In the genomic region with DNA sequence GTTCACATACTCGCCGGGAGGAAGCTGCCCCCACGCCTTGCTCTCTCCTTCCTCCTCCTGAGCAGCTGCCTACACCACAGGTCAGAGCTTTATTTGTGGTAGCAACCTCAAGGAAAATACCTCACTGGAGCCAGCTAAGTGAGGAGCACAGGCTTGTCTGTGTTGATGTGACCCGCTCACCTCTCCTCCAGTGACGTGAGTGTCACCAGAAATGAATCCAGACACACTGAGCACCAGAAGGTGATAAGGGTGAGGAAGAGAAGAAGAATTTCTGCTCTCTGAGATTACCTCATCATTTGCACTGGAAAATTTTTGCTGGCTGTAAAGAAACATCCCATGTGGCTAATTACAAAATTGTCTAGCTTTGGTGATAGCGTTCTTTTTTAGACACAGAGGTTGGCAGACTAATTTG, we compare ENCODE assay signal across 16 mouse cellular contexts.
A peak's percentile ranks its signal among the peaks of the same experiment; 100 is the strongest.
DNase-seq lines count a peak whose midpoint lies in the region; ATAC-seq and TF ChIP-seq lines count a peak whose summit lies in the region.
"Had no signal": no experiment of that assay in that cellular context is flagged by ENCODE, and none has a peak within 500 bp of the region (broad histone marks: within the 10 kb centered on the region; RNA-seq: fewer than 3 reads in every experiment).

No protein-coding gene starts in this region.

- WGBS in forebrain, postnatal 0 days: 26% methylated on average over 6 of the region's 6 CpGs
- WGBS in forebrain, embryonic 10.5 days: 88% methylated on average over 6 of the region's 6 CpGs
- 17% methylated on average over 6 of the region's 6 CpGs for WGBS in heart, embryonic 13.5 days
- WGBS in lung, embryonic 15.5 days: 22% methylated on average over 6 of the region's 6 CpGs

- no peaks in the 10 kb centered on the region for H3K9me3 ChIP-seq in forebrain, postnatal 0 days (ENCODE audit: low read length)
- H3K9me3 ChIP-seq in forebrain, embryonic 10.5 days: no peaks in the 10 kb centered on the region
- H3K9me3 ChIP-seq in heart, embryonic 13.5 days: no peaks in the 10 kb centered on the region
- no peaks in the 10 kb centered on the region for H3K9me3 ChIP-seq in lung, embryonic 15.5 days
- H3K9me3 ChIP-seq: embryonic facial prominence, embryonic 15.5 days; limb, embryonic 15.5 days; neural tube, embryonic 12.5 days had no signal

- no peak overlapping the region for H3K4me2 ChIP-seq in forebrain, postnatal 0 days (ENCODE audit: low read depth)
- 0 out of 2 replicates have a peak overlapping the region, but pooled peaks have one; percentile 18 for H3K4me2 ChIP-seq in heart, embryonic 13.5 days
- no peak overlapping the region for H3K4me2 ChIP-seq in lung, embryonic 15.5 days
- H3K4me2 ChIP-seq: embryonic facial prominence, embryonic 15.5 days; limb, embryonic 15.5 days; neural tube, embryonic 12.5 days had no signal

- H3K36me3 ChIP-seq in forebrain, postnatal 0 days (ENCODE audit: insufficient read depth): no peaks in the 10 kb centered on the region
- H3K36me3 ChIP-seq in forebrain, embryonic 10.5 days (replicated peaks): no peaks in the 10 kb centered on the region
- no peaks in the 10 kb centered on the region for H3K36me3 ChIP-seq in heart, embryonic 13.5 days
- no peaks in the 10 kb centered on the region for H3K36me3 ChIP-seq in lung, embryonic 15.5 days
- H3K36me3 ChIP-seq: embryonic facial prominence, embryonic 15.5 days; limb, embryonic 15.5 days; neural tube, embryonic 12.5 days had no signal

- 0 out of 2 replicates have a peak overlapping the region, but pooled peaks have one; percentile 15 for H3K27ac ChIP-seq in forebrain, postnatal 0 days (ENCODE audit: low read depth, low read length)
- H3K27ac ChIP-seq in forebrain, embryonic 10.5 days: no peak overlapping the region
- peak overlapping the region; percentile 71 for H3K27ac ChIP-seq in left cerebral cortex, adult 2 months
- peak overlapping the region; percentile 59 for H3K27ac ChIP-seq in heart, embryonic 13.5 days (replicated peaks)
- H3K27ac ChIP-seq in lung, embryonic 15.5 days: no peak overlapping the region
- H3K27ac ChIP-seq: embryonic facial prominence, embryonic 15.5 days; limb, embryonic 15.5 days; neural tube, embryonic 12.5 days had no signal

- no peak overlapping the region for H3K4me3 ChIP-seq in forebrain, postnatal 0 days (ENCODE audit: low read depth, low read length)
- H3K4me3 ChIP-seq in forebrain, embryonic 10.5 days: no peak overlapping the region
- H3K4me3 ChIP-seq in left cerebral cortex, adult 2 months: no peak overlapping the region
- H3K4me3 ChIP-seq in heart, embryonic 13.5 days: no peak overlapping the region
- no peak overlapping the region for H3K4me3 ChIP-seq in lung, embryonic 15.5 days
- H3K4me3 ChIP-seq: embryonic facial prominence, embryonic 15.5 days; limb, embryonic 15.5 days; neural tube, embryonic 12.5 days had no signal

- peak; percentile 18; the same call in 1 of the 2 replicates for ATAC-seq in forebrain, postnatal 0 days
- no peak; the same call in 1 of the 2 replicates for ATAC-seq in heart, embryonic 13.5 days (ENCODE audit: extremely low read depth, insufficient number of reproducible peaks, low FRiP score, low TSS enrichment)
- peak; percentile 42; the same call in 1 of the 2 replicates for ATAC-seq in lung, embryonic 15.5 days (ENCODE audit: borderline replicate concordance, extremely low read depth, low FRiP score, low TSS enrichment)
- ATAC-seq in megakaryocyte-erythroid progenitor cell, adult 5-6 weeks (replicated peaks; ENCODE audit: low FRiP score, low TSS enrichment, poor library complexity, severe bottlenecking): no peak
- ATAC-seq: CD4-positive, CD25-positive, alpha-beta regulatory T cell, adult 4 months had no signal

- no peak overlapping the region for H3K9ac ChIP-seq in forebrain, postnatal 0 days
- H3K9ac ChIP-seq in heart, embryonic 13.5 days: no peak overlapping the region
- H3K9ac ChIP-seq in lung, embryonic 15.5 days: no peak overlapping the region
- H3K9ac ChIP-seq: embryonic facial prominence, embryonic 15.5 days; limb, embryonic 15.5 days; neural tube, embryonic 12.5 days had no signal

- no peak for TF ChIP-seq CTCF in forebrain, postnatal 0 days (IDR thresholded peaks at IDR 0.05; ENCODE audit: low read depth)
- no peak for TF ChIP-seq CTCF in left cerebral cortex, adult 2 months (IDR thresholded peaks at IDR 0.05)

- intact Hi-C loops in left cerebral cortex, adult 2 months (cut with DNase I): loop anchor here (5.0 kb wide), 1 partner anchor 322 kb away; no protein-coding TSS in a partner anchor
- intact Hi-C loops in left cerebral cortex, postnatal 10 days (cut with DNase I): no loop called here

- no peaks in the 10 kb centered on the region for H3K27me3 ChIP-seq in forebrain, postnatal 0 days (ENCODE audit: insufficient read depth, low read length)
- no peaks in the 10 kb centered on the region for H3K27me3 ChIP-seq in forebrain, embryonic 10.5 days (ENCODE audit: poor library complexity, severe bottlenecking)
- H3K27me3 ChIP-seq in heart, embryonic 13.5 days (replicated peaks): no peaks in the 10 kb centered on the region
- no peaks in the 10 kb centered on the region for H3K27me3 ChIP-seq in lung, embryonic 15.5 days
- H3K27me3 ChIP-seq: embryonic facial prominence, embryonic 15.5 days; limb, embryonic 15.5 days; neural tube, embryonic 12.5 days had no signal

- H3K4me1 ChIP-seq in forebrain, postnatal 0 days (ENCODE audit: insufficient read depth): peaks cover 8% of the 10 kb centered on the region
- H3K4me1 ChIP-seq in forebrain, embryonic 10.5 days: no peaks in the 10 kb centered on the region
- H3K4me1 ChIP-seq in heart, embryonic 13.5 days: peaks cover 21% of the 10 kb centered on the region
- no peaks in the 10 kb centered on the region for H3K4me1 ChIP-seq in lung, embryonic 15.5 days
- H3K4me1 ChIP-seq: embryonic facial prominence, embryonic 15.5 days; limb, embryonic 15.5 days; neural tube, embryonic 12.5 days had no signal

- peak; percentile 39 for DNase-seq in forebrain, postnatal 0 days
- DNase-seq in forebrain, embryonic 10.5 days (ENCODE audit: extremely low spot score, low spot score): no peak
- DNase-seq in left cerebral cortex, adult 2 months (ENCODE audit: extremely low spot score in 1 of 2, low spot score in 2 of 2): no peak
- DNase-seq in left cerebral cortex, postnatal 10 days (ENCODE audit: extremely low spot score in 1 of 2, low spot score in 2 of 2): no peak
- no peak for DNase-seq in embryo, embryonic 10.5 days (ENCODE audit: low spot score)
- DNase-seq: adrenal gland, adult 8-10 months; kidney, adult 2 months; right cerebral cortex, adult 18-20 months; thymus, adult 18-20 months had no signal

Comparison
In these comparisons a context has a peak if more than half of its experiments do, and no peak if none do; other contexts are left out.
1. H3K27ac ChIP-seq: peak in forebrain, postnatal 0 days (single experiment), left cerebral cortex, adult 2 months (single experiment) and heart, embryonic 13.5 days (single experiment); none in forebrain, embryonic 10.5 days (single experiment) and lung, embryonic 15.5 days (single experiment).
2. ATAC-seq: peak in forebrain, postnatal 0 days (single experiment) and lung, embryonic 15.5 days (single experiment); none in heart, embryonic 13.5 days (single experiment) and megakaryocyte-erythroid progenitor cell, adult 5-6 weeks (single experiment).